Mouse (Mus musculus) macrophage (primary cell): ENCODE measurements around the gene Prss16. TPM values are rescaled to one million over a fixed set of nuclear protein-coding genes. Genes with fewer than 3 reads are reported as not detected.
A peak's percentile ranks its signal among the peaks of the same experiment; 100 is the strongest.

Experiments used
- H3K27ac ChIP-seq: fragments of 350-480 bp; formaldehyde crosslinking; 2 replicates; pipeline ENCODE4 v1.9.0; 2021
- H3K36me3 ChIP-seq: fragments of 350-480 bp; formaldehyde crosslinking; 2 replicates; pipeline ENCODE4 v1.9.0; 2021; ENCODE audit errors: inconsistent target
- H3K4me3 ChIP-seq: fragments of 350-480 bp; formaldehyde crosslinking; 2 replicates; pipeline ENCODE4 v1.9.0; 2021; ENCODE audit errors: inconsistent target
- H3K79me2 ChIP-seq: fragments of 350-480 bp; formaldehyde crosslinking; 2 replicates; pipeline ENCODE4 v1.9.0; 2021; ENCODE audit errors: inconsistent target
- WGBS: methylation state at CpG from one replicate; pipeline ENCODE4 v1.1.7; 2026; ENCODE audit warnings: inconsistent platforms; ENCODE audit not compliant: missing documents; 5-methylcytosine and 5-hydroxymethylcytosine counted together
- polyA plus RNA-seq: library from polyadenylated mRNA; stranded (reverse); fragments of 250-400 nt; gene quantifications from 3 replicates; pipeline ENCODE4 v1.2.4, GENCODE M21; 2018; ENCODE audit warnings: inconsistent platforms

The Prss16 gene
- polyA plus RNA-seq, 1 experiment from 2014 or later: 0.52 TPM

- no peaks in the 10 kb centered on the region for H3K36me3 ChIP-seq
- no peak overlapping the region for H3K4me3 ChIP-seq
- no peak overlapping the region for H3K27ac ChIP-seq
- WGBS: 47% methylated on average over 17 of the region's 17 CpGs
- no peaks in the 10 kb centered on the region for H3K79me2 ChIP-seq
Measured at GRCm38 (mm10) chr13:21981803-21982193, 27.7 kb downstream of the Prss16 start.

GRCm38 (mm10) chr13:21980981-21981802, 28.4 kb downstream of the Prss16 start, which contains the start of gene Pom121l2:
TSS of gene Pom121l2 (plus strand) at chr13:21981194.
- 4% methylated on average over 58 of the region's 58 CpGs for WGBS
- no peak within 1 kb of the TSS for H3K4me3 ChIP-seq
- H3K79me2 ChIP-seq: no peaks in the 10 kb centered on the region
- no peak within 1 kb of the TSS for H3K27ac ChIP-seq
- no peaks in the 10 kb centered on the region for H3K36me3 ChIP-seq

- H3K79me2 ChIP-seq: no peaks in the 10 kb centered on the region
Measured at GRCm38 (mm10) chr13:21974726-21975473, 34.6 kb downstream of the Prss16 start.

GRCm38 (mm10) chr13:21974221-21974725, 35.3 kb downstream of the Prss16 start:
- Histone ChIP-seq H3K27ac (peak overlapping the region; percentile 83), H3K4me3 (peak overlapping the region; percentile 94), H3K36me3 (no peaks in the 10 kb centered on the region), H3K79me2 (no peaks in the 10 kb centered on the region)
- 0% methylated on average over 23 of the region's 23 CpGs for WGBS

More at GRCm38 (mm10) chr13:21974726-21975473, 34.6 kb downstream of the Prss16 start:
- WGBS: 5% methylated on average over 20 of the region's 20 CpGs
- Histone ChIP-seq H3K36me3 (no peaks in the 10 kb centered on the region), H3K4me3 (peak overlapping the region; percentile 94), H3K27ac (peak overlapping the region; percentile 83)

- Histone ChIP-seq H3K36me3 (no peaks in the 10 kb centered on the region), H3K4me3 (no peak overlapping the region), H3K27ac (no peak overlapping the region), H3K79me2 (no peaks in the 10 kb centered on the region)
- 90% methylated on average over 3 of the region's 3 CpGs for WGBS
Measured at GRCm38 (mm10) chr13:21971641-21972040, 37.9 kb downstream of the Prss16 start.

- Histone ChIP-seq H3K36me3 (no peaks in the 10 kb centered on the region), H3K27ac (no peak overlapping the region), H3K4me3 (no peak overlapping the region), H3K79me2 (no peaks in the 10 kb centered on the region)
- WGBS: 66% methylated on average over 2 of the region's 2 CpGs
Measured at GRCm38 (mm10) chr13:21969816-21970215, 39.7 kb downstream of the Prss16 start.

- WGBS: 80% methylated on average over 1 of the region's 1 CpGs
- Histone ChIP-seq H3K27ac (no peak overlapping the region), H3K36me3 (no peaks in the 10 kb centered on the region), H3K79me2 (no peaks in the 10 kb centered on the region), H3K4me3 (no peak overlapping the region)
Measured at GRCm38 (mm10) chr13:21969269-21969668, 40.3 kb downstream of the Prss16 start.

Other genes with a start within 250 kb of the Prss16 start
- not detected in 3 replicates for gene Hist1h1b, start 229.1 kb downstream of the Prss16 start, polyA plus RNA-seq
- not detected in 3 replicates for gene Hist1h3i, start 226.4 kb downstream of the Prss16 start, polyA plus RNA-seq
- gene Hist1h2an, start 222.5 kb downstream of the Prss16 start, polyA plus RNA-seq: not detected in 3 replicates
- not detected in 3 replicates for gene Hist1h2bp, start 222.3 kb downstream of the Prss16 start, polyA plus RNA-seq
- gene Hist1h2bq, start 199.5 kb downstream of the Prss16 start, polyA plus RNA-seq: 0.17 to 0.62 TPM in 2 of 3 replicates, not detected in the other
- not detected in 3 replicates for gene Hist1h2ao, start 199.3 kb downstream of the Prss16 start, polyA plus RNA-seq
- gene Hist1h4m, start 198.0 kb downstream of the Prss16 start, polyA plus RNA-seq: 1.4 TPM in 1 of 3 replicates, not detected in the others
- not detected in 3 replicates for gene Hist1h4n, start 177.5 kb downstream of the Prss16 start, polyA plus RNA-seq
- gene Hist1h2ap, start 176.2 kb downstream of the Prss16 start, polyA plus RNA-seq: 13.7 to 51.2 TPM (median 37.0 TPM) in 3 replicates
- 1.1 TPM in 1 of 3 replicates, not detected in the others for gene Hist1h2br, start 176.0 kb downstream of the Prss16 start, polyA plus RNA-seq
- gene Zfp184, start 64.6 kb downstream of the Prss16 start, polyA plus RNA-seq: 0.14 TPM in 1 of 3 replicates, not detected in the others
- not detected in 3 replicates for gene Pom121l2, start 28.5 kb downstream of the Prss16 start, polyA plus RNA-seq
- not detected in 3 replicates for gene Hist1h2ah, start 25.8 kb upstream of the Prss16 start, polyA plus RNA-seq
- gene Hist1h2bk, start 26.1 kb upstream of the Prss16 start, polyA plus RNA-seq: not detected in 3 replicates
- gene Hist1h4i, start 31.6 kb upstream of the Prss16 start, polyA plus RNA-seq: 2.6 to 11.5 TPM (median 7.3 TPM) in 3 replicates
- gene Hist1h2ag, start 33.2 kb upstream of the Prss16 start, polyA plus RNA-seq: not detected in 3 replicates
- not detected in 3 replicates for gene Hist1h2bj, start 33.5 kb upstream of the Prss16 start, polyA plus RNA-seq
- not detected in 3 replicates for gene Vmn1r188, start 74.7 kb upstream of the Prss16 start, polyA plus RNA-seq
- gene Vmn1r189, start 96.1 kb upstream of the Prss16 start, polyA plus RNA-seq: not detected in 3 replicates
- gene Vmn1r191, start 174.2 kb upstream of the Prss16 start, polyA plus RNA-seq: not detected in 3 replicates
- gene Vmn1r192, start 181.4 kb upstream of the Prss16 start, polyA plus RNA-seq: not detected in 3 replicates
- not detected in 3 replicates for gene Vmn1r193, start 213.4 kb upstream of the Prss16 start, polyA plus RNA-seq
- not detected in 3 replicates for gene Vmn1r194, start 234.5 kb upstream of the Prss16 start, polyA plus RNA-seq